Mouse (Mus musculus): ENCODE measurements around the gene Iqschfp. TPM values are rescaled to one million over a fixed set of nuclear protein-coding genes. Genes with fewer than 3 reads are reported as not detected.

Iqschfp gene
- polyA plus RNA-seq, 1 experiment from 2014 or later = not detected

GRCm38 (mm10) chr3:68536071-68536470 lies 644.0 kb downstream of the Iqschfp start:
- H3K4me3 ChIP-seq = no peak overlapping the region
- peak overlapping the region; percentile 27 for H3K27ac ChIP-seq (ENCODE audit: poor library complexity, severe bottlenecking)
- H3K4me1 ChIP-seq (replicated peaks) = peaks cover 40% of the 10 kb centered on the region
- no peak overlapping the region for H3K9ac ChIP-seq
- H3K27me3 ChIP-seq (replicated peaks) = no peaks in the 10 kb centered on the region
- 61% methylated on average over 3 of the region's 3 CpGs for WGBS
- peaks cover 9% of the 10 kb centered on the region; the same call in 1 of the 2 replicates for H3K9me3 ChIP-seq (replicated peaks)
- no peak overlapping the region for H3K4me2 ChIP-seq
- ATAC-seq (ENCODE audit: insufficient number of reproducible peaks, low FRiP score) = no peak
- H3K36me3 ChIP-seq = peaks cover 12% of the 10 kb centered on the region

- ATAC-seq (ENCODE audit: insufficient number of reproducible peaks, low FRiP score) = no peak
- H3K4me2 ChIP-seq = no peak overlapping the region
- 60% methylated on average over 8 of the region's 8 CpGs for WGBS
- no peak overlapping the region for H3K4me3 ChIP-seq
- H3K27me3 ChIP-seq (replicated peaks) = no peaks in the 10 kb centered on the region
- H3K9ac ChIP-seq = no peak overlapping the region
- peaks cover 44% of the 10 kb centered on the region for H3K4me1 ChIP-seq (replicated peaks)
- peaks cover 5% of the 10 kb centered on the region for H3K36me3 ChIP-seq
- H3K9me3 ChIP-seq (replicated peaks) = peaks cover 5% of the 10 kb centered on the region; the same call in 1 of the 2 replicates
- no peak overlapping the region for H3K27ac ChIP-seq (ENCODE audit: poor library complexity, severe bottlenecking)
Observed at GRCm38 (mm10) chr3:68541688-68542087, 649.7 kb downstream of the Iqschfp start.

- H3K27me3 ChIP-seq (replicated peaks) = no peaks in the 10 kb centered on the region
- H3K36me3 ChIP-seq = no peaks in the 10 kb centered on the region
- H3K27ac ChIP-seq (ENCODE audit: poor library complexity, severe bottlenecking) = no peak overlapping the region; the same call in 1 of the 2 replicates
- peaks cover 44% of the 10 kb centered on the region for H3K4me1 ChIP-seq (replicated peaks)
- no peaks in the 10 kb centered on the region for H3K9me3 ChIP-seq (replicated peaks)
- ATAC-seq (ENCODE audit: insufficient number of reproducible peaks, low FRiP score) = peak; percentile 71
- WGBS = 2% methylated on average over 7 of the region's 7 CpGs
- H3K9ac ChIP-seq = peak overlapping the region; percentile 21
- peak overlapping the region; percentile 37 for H3K4me3 ChIP-seq
- H3K4me2 ChIP-seq = peak overlapping the region; percentile 66
Observed at GRCm38 (mm10) chr3:68542944-68543501, 651.0 kb downstream of the Iqschfp start.

- peaks cover 45% of the 10 kb centered on the region for H3K4me1 ChIP-seq (replicated peaks)
- 58% methylated on average over 7 of the region's 7 CpGs for WGBS
- no peak overlapping the region for H3K27ac ChIP-seq (ENCODE audit: poor library complexity, severe bottlenecking)
- no peak overlapping the region for H3K4me2 ChIP-seq
- no peaks in the 10 kb centered on the region for H3K27me3 ChIP-seq (replicated peaks)
- no peak overlapping the region for H3K4me3 ChIP-seq
- no peak for ATAC-seq (ENCODE audit: insufficient number of reproducible peaks, low FRiP score)
- no peaks in the 10 kb centered on the region for H3K36me3 ChIP-seq
- no peak overlapping the region for H3K9ac ChIP-seq
- no peaks in the 10 kb centered on the region for H3K9me3 ChIP-seq (replicated peaks)
Observed at GRCm38 (mm10) chr3:68544811-68545210, 652.8 kb downstream of the Iqschfp start.

- H3K4me2 ChIP-seq = no peak overlapping the region
- H3K4me1 ChIP-seq (replicated peaks) = peaks cover 50% of the 10 kb centered on the region
- H3K27ac ChIP-seq (ENCODE audit: poor library complexity, severe bottlenecking) = no peak overlapping the region
- WGBS = 57% methylated on average over 6 of the region's 6 CpGs
- 0 out of 2 replicates have a peak overlapping the region, but pooled peaks have one; percentile 11 for H3K9ac ChIP-seq
- H3K4me3 ChIP-seq = no peak overlapping the region
- ATAC-seq (ENCODE audit: insufficient number of reproducible peaks, low FRiP score) = no peak
- no peaks in the 10 kb centered on the region for H3K27me3 ChIP-seq (replicated peaks)
- H3K9me3 ChIP-seq (replicated peaks) = no peaks in the 10 kb centered on the region
- no peaks in the 10 kb centered on the region for H3K36me3 ChIP-seq
Observed at GRCm38 (mm10) chr3:68545898-68546297, 653.9 kb downstream of the Iqschfp start.

DNA sequence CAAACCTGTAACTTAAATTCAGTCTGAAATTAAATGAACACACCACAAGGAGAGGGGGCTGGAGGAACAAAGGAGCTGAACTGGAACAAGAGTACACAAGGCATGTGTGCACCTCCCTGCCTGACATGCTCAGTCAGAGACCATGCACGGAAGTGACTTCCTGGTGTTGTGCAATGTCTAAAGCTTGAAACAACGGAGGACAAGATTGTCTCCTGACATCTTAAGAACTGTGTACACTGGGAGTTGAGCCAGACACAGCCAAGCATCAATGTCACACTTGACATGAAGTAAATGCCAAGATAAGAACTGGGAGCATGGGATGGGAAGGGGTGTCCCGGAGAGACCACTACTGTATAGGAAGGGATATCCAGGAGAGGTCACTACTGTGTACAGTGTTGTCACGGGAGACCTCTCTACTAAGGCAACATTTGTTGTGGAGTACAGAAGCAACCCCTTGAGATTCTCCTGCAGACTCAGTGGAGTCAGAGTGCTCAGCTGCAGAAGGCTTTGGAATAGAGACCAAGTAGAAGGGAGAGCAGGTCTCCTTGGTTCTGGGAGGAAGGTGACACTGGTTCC lies 663.1 kb downstream of the Iqschfp start:
- Histone ChIP-seq H3K9me3 (replicated peaks) (no peaks in the 10 kb centered on the region; the same call in 1 of the 2 replicates), H3K9ac (no peak overlapping the region), H3K4me1 (replicated peaks) (peaks cover 53% of the 10 kb centered on the region), H3K27ac (ENCODE audit: poor library complexity, severe bottlenecking) (0 out of 2 replicates have a peak overlapping the region, but pooled peaks have one; percentile 10), H3K36me3 (peaks cover 5% of the 10 kb centered on the region; the same call in 1 of the 2 replicates), H3K4me2 (no peak overlapping the region), H3K27me3 (replicated peaks) (no peaks in the 10 kb centered on the region), H3K4me3 (no peak overlapping the region)
- ATAC-seq (ENCODE audit: insufficient number of reproducible peaks, low FRiP score) = peak; percentile 54
- 21% methylated on average over 4 of the region's 4 CpGs for WGBS

- WGBS = 75% methylated on average over 9 of the region's 9 CpGs
- peaks cover 53% of the 10 kb centered on the region for H3K4me1 ChIP-seq (replicated peaks)
- no peaks in the 10 kb centered on the region; the same call in 1 of the 2 replicates for H3K9me3 ChIP-seq (replicated peaks)
- no peak overlapping the region for H3K27ac ChIP-seq (ENCODE audit: poor library complexity, severe bottlenecking)
- no peak overlapping the region for H3K9ac ChIP-seq
- no peak overlapping the region for H3K4me2 ChIP-seq
- H3K4me3 ChIP-seq = no peak overlapping the region
- no peak for ATAC-seq (ENCODE audit: insufficient number of reproducible peaks, low FRiP score)
- peaks cover 5% of the 10 kb centered on the region; the same call in 1 of the 2 replicates for H3K36me3 ChIP-seq
- H3K27me3 ChIP-seq (replicated peaks) = no peaks in the 10 kb centered on the region
Observed at GRCm38 (mm10) chr3:68556891-68557290, 664.9 kb downstream of the Iqschfp start.

DNA sequence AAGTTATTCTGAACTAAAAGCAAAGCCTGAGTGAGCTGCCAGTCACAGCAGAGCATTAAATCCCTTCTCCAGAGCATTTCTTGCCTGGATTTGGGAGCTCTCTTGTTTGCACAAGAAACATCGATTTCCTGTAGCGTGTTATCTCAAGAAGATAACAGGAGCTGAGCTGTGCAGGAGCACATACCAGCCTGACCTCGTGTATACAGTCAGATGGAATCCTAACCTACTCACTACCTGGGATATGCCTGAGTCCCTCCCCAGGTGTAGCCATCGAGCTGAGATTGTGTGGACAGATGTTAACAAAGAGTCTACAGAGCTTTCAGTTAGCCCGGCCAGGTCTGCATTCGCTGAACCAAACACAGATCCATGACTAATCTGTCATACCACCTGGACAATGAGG lies 666.7 kb downstream of the Iqschfp start:
- Histone ChIP-seq H3K27ac (ENCODE audit: poor library complexity, severe bottlenecking) (no peak overlapping the region; the same call in 1 of the 2 replicates), H3K36me3 (peaks cover 5% of the 10 kb centered on the region; the same call in 1 of the 2 replicates), H3K9me3 (replicated peaks) (no peaks in the 10 kb centered on the region; the same call in 1 of the 2 replicates)

DNA sequence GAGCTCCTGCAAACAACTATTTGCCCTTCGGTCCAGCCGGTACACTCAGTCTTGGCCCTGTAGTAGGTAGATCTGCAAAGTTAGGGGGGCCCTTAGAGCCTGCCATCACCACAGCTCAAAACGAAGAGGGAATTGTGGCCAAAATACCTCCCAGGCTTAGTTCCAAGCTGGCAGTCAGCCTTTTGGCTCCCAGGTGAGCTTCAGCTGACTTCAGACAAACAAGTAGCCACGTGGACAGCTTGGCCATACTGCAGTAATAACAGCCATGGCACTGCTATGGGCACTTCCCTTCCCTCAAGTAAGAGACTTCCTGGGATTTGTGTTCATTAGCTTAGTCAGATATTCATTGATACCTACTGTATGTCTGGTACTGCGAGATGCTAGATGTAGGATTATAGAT lies 668.0 kb downstream of the Iqschfp start:
- no peaks in the 10 kb centered on the region; the same call in 1 of the 2 replicates for H3K9me3 ChIP-seq (replicated peaks)
- H3K9ac ChIP-seq = no peak overlapping the region
- H3K36me3 ChIP-seq = peaks cover 5% of the 10 kb centered on the region; the same call in 1 of the 2 replicates
- peaks cover 39% of the 10 kb centered on the region for H3K4me1 ChIP-seq (replicated peaks)
- 77% methylated on average over 5 of the region's 5 CpGs for WGBS
- H3K4me3 ChIP-seq = no peak overlapping the region
- no peak overlapping the region for H3K27ac ChIP-seq (ENCODE audit: poor library complexity, severe bottlenecking)
- no peaks in the 10 kb centered on the region for H3K27me3 ChIP-seq (replicated peaks)
- no peak overlapping the region for H3K4me2 ChIP-seq
- ATAC-seq (ENCODE audit: insufficient number of reproducible peaks, low FRiP score) = no peak

More for the DNA sequence above, 666.7 kb downstream of the Iqschfp start:
- Histone ChIP-seq H3K9ac (no peak overlapping the region), H3K4me1 (replicated peaks) (peaks cover 47% of the 10 kb centered on the region), H3K4me3 (no peak overlapping the region), H3K27me3 (replicated peaks) (no peaks in the 10 kb centered on the region), H3K4me2 (no peak overlapping the region)
- no peak for ATAC-seq (ENCODE audit: insufficient number of reproducible peaks, low FRiP score)
- 31% methylated on average over 6 of the region's 6 CpGs for WGBS

DNA sequence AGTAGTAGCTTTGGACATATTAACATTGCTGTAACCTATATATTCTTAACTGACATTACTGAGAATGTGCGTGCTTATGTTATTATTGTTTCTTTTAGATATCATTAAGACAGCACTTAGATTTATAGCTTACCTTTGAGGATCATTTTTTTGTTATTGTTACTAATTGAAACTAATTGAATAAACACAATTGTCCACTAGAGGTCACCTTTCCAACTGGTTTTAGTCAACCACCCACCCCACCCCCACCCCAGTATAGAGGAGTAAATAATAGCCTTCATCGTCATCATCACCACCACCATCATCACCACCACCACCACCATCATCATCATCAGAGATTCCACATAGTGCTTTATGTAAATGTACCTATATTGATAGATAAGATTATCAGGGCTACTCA lies 670.8 kb downstream of the Iqschfp start:
- Histone ChIP-seq H3K9ac (no peak overlapping the region), H3K27ac (ENCODE audit: poor library complexity, severe bottlenecking) (no peak overlapping the region), H3K4me2 (no peak overlapping the region), H3K9me3 (replicated peaks) (no peaks in the 10 kb centered on the region), H3K4me1 (replicated peaks) (peaks cover 38% of the 10 kb centered on the region), H3K36me3 (peaks cover 2% of the 10 kb centered on the region; the same call in 1 of the 2 replicates), H3K4me3 (no peak overlapping the region), H3K27me3 (replicated peaks) (no peaks in the 10 kb centered on the region)
- ATAC-seq (ENCODE audit: insufficient number of reproducible peaks, low FRiP score) = no peak
- 68% methylated on average over 2 of the region's 2 CpGs for WGBS

- peaks cover 39% of the 10 kb centered on the region for H3K4me1 ChIP-seq (replicated peaks)
Observed at GRCm38 (mm10) chr3:68563922-68564321, 671.9 kb downstream of the Iqschfp start.

More at GRCm38 (mm10) chr3:68563922-68564321, 671.9 kb downstream of the Iqschfp start:
- ATAC-seq (ENCODE audit: insufficient number of reproducible peaks, low FRiP score) = no peak
- Histone ChIP-seq H3K27me3 (replicated peaks) (no peaks in the 10 kb centered on the region), H3K27ac (ENCODE audit: poor library complexity, severe bottlenecking) (no peak overlapping the region), H3K4me2 (no peak overlapping the region), H3K36me3 (no peaks in the 10 kb centered on the region), H3K4me3 (no peak overlapping the region), H3K9ac (no peak overlapping the region), H3K9me3 (replicated peaks) (no peaks in the 10 kb centered on the region)
- 74% methylated on average over 8 of the region's 8 CpGs for WGBS

All from heart, embryonic 12.5 days (tissue).